Mouse (Mus musculus): ENCODE data around the gene Tut7.
"Not testable (repeated sequence)": the region's sequence is repeated elsewhere in the genome, so short reads cannot be mapped to it uniquely, and the experiment has no call there.

The Tut7 gene

DNA sequence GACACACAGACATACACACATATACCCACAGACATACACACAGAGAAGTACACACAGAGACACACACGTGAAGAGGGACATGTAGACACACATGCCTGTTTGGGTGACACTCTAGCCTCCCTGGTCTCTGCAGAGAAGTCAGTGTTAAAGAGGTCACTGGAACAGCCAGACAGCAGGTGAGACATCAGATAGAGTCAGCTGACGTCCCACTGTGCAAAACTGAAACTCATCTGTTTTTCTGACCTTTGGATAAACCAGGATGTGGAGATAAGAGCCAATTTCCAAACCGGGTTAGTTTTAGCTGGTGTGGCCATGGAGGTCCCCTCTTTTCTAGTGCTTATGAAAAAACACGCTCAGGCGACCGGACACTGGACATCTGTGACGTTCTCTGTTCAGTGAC is 9.5 kb upstream of the Tut7 start:
- DNase-seq = no peak

DNA sequence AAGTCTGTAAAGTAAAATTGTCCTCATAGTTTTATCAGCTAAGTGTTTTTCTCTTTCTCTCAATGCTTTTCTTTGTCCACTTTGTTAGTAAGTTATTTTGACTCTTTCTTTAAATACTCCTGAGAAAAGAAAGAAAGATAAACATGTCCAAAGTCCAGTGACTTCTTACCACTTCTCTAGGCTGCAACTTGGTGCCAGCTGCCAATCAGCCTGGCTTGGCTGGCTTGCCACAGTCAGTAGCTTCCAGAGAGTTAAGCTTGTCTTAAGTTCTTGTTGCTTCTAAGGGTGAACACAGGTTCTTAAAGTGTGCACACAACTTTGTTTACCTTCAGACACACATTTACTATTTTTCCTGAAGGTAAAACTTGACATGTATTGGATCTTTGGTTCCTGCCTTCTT is 3.0 kb upstream of the Tut7 start:
- DNase-seq = no peak

DNA sequence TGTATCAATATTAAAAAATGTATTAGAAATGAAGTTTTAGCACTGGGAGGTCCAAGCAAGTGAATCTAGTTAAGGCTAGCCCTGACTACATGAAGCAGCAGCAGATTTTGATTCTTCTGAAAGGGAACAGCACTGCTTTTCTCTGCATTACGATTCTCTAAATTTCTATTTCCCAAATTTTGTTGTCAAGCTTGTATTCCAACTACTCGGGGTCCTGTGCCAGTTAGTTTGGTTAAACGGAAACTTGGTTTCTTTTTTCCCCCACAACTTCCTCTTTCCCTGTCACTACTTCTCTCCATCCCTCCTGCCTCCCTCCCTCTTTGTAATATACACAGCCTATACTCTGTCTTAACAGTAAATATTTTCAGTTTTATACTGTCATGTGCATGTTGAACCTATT is 2.1 kb downstream of the Tut7 start:
- no peak for DNase-seq

DNA sequence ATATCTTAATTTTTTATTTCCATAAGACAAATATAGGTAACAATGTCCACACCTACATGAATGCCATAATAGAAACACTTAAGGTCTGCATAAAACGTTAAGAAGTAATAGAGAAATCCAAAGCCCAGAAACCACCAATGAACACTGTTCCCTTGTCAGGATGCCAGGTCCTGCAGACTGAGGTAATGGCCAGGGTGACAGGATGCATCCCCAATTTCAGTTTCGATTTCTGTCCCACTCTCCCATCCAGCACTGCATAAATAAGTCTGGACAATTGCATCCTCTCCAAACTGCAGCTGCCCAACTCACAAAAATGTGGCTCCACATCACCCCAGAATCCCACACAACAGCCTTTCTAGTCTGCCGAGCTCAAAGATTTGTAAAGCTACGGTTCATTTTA is 2.8 kb downstream of the Tut7 start:
- no peak for DNase-seq

DNA sequence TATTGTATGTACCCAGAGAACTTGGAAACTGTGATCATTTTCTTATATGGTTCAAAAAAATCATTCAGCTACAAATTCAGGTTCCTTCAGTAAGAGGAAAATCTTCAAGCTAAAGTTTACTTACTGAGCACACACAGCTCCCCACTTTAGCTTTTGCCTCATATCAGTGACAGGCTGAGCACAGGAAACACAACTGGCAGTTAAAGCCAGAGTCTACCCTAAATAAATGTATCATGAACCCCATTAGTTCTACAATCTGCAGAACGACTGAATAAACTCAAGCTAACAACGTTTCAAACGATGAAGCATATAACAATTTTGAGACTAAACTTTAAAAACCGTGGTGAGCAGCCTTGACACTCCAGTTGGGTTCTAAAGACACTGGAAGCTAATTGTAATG is 5.6 kb downstream of the Tut7 start:
- no peak for DNase-seq

DNA sequence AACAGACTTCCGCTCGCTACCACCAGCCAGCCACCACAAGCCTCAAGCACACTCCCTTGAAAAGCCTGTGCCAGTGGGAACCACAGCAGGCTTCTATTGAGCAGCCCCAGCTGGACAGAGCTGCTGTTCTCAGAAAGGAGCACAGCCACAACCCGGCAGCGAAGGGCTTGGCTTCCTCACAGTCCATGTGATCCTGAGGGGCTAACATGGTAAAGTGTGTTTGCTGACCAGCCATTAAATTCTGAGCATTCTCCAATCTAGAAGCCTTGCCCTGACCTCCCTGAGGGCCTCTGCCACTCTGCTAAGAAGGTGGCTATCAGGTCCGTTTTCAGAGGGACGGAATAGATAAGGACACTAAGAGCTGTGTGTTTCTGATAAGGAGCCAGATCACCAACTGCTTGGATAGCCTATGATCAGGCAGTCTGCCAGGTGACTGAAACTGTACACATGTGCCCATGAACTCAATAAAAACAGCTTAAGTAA is 8.8 kb downstream of the Tut7 start:
- no peak for DNase-seq

DNA sequence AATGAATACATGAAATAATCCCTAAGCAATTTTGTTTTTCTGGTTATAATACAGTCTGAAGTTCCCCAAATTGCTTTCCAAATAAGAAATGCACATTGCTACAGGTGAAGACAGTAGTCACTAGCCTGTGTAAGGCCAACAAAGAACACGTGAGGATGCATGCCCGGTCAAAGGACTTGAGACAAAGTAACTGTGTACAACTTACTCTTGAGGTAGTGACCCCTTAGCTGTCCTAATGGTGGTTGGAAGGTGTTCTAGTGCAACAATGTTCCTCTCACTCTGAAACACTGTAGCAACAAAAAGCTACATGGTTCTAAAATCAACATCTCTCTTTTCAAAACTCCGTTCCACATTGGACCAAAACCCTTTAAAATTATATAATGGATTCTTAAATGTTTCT is 11.4 kb downstream of the Tut7 start:
- DNase-seq = no peak

DNA sequence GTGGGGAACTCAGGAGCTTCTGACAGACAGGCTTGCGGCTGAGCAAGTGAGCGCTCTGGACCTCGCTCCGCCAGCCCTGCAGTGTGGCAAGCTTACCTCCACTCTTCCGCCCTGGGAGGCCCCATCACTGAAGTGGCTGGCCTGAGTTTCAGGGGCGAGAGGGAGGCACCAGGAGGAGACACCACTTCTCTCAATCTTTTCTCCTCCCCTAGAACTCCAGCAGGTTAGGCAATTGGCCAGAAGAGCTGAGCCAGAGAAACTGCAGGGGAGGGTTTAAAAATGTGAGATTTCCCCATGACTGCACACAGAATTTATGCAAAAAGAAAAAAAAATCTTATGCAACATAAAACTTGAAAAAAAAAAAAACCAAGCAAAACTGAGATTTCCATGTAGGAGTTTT is 21.9 kb downstream of the Tut7 start:
- DNase-seq = no peak

DNA sequence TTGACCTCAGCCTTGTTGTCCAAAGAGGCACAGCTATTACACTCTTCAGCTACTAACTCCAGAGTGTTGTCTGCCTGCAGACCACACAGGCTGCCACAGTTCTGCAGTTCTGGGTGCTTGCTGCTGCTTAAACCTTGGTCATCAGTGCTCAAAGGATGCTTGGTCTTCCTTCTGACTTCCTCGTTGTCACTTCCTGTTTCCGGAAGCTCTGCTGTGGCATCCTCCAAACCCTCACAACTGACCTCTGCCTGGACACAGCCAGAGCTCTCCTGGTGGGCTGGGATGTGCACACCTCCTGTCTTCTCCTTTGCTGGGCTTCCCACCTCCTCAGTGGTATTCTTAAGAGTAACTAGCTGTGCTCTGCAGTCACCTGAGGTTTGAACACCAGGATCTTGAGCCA is 22.9 kb downstream of the Tut7 start:
- DNase-seq = no peak

DNA sequence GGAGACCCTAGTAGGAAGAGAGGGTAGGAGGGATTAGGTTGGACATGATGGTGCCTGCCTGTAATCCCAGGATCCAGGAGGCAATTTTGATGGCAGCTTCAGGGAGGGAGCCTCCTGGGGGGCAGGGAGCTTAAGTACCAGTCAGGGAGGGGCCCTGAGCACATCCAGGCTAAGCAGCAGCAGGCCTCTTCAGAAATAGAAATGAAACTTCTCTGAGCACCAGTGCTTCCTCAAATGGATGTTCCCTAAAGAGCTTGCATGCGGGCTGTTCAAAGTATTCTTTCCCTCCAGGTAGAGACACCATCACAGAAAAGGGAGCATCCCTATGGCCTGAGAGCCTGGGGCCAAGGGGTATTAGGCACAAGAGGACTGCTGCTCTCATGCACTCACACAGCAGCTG is 24.6 kb downstream of the Tut7 start:
- no peak for DNase-seq

DNA sequence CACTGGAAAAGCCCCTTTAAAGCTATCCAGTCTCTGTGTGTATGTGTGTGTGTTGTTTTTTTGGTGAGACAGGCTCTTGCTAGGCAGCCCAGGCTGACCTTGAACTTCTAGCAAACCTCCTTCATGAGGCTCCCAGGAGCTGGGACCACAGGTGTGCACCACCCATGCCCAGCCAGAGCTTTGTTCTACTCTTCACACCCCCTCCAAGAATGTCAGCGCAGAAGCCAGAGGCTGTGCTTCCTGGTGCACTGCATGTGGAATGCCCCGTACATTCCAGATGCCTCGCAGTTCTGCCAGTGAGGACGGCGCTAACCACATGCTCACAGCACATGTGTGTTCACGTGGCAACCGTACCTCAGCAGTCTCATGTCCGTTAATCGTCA is 26.5 kb downstream of the Tut7 start:
- DNase-seq = no peak

DNA sequence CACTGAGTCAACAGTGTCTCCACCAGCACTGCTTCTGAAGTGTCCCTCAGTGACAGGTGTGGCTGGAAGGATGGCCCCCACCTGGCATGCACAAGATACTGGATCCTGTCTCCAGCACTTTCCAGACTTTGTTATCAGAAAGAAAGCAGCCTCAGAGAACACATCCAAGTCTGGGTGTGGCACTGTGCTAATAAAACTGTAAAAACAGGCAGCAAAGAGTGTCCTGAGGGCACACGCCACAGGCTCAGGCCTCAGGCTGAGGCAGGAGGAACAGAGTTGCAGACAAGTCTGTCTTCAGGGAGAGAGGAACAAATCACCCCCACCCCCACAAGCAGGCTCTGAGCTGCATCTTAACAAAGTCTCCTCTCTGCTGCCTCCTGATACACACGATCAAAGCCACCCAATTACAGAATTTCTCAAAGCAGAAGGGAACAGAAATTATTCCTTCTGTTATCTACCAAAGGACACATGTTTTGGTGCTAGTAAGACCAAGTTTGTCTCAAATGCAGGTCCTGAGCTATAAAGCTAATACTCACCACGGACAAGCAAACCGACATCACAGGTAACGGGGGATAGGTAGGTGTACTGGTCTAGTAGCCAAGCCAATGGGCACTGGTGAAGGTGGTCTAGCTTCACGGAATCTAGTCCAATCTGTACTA is 27.0 kb downstream of the Tut7 start:
- DNase-seq = no peak

DNA sequence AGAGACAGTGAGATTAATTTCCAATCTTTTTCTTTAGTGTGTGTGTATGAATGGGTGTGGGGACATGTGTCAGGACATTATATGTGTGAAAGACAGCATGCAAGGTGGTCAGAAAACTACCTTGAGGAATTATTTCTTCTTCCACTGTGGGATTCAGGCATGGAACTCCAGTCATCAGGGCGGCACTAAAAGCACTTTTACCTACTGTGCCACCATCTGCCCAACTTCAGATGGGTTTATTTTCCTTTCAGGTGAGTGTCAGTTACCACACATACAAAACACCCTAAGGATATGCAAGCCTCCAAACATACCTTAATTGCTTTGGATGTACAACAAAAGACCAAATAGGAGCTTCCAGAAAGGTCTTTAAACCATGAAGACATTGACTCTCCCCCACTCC is 28.2 kb downstream of the Tut7 start:
- DNase-seq = no peak

DNA sequence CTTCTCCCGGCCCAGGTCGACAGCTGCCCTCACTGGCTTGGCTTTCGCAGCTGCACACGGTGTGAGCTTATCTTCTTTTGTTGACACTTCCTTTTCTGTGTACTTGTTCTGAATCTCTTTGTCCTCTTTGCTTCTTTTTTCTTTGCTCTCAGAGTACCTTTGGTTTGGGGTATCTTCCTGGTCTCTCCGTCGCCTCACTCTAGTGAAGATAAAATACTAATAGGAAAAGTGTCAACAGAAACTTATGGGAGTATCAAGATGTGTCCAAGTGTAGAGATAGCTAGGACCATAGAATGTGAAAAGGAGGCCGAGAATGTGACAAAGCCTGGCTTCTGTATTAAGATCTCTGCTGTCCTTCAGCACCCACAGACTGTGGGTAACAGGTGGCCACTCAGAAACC is 40.8 kb downstream of the Tut7 start, which contains the start of gene Gm49354:
Gene Gm49354 (minus strand): TSS at position 101 of the 400 bp plus-strand sequence.
- no peak for DNase-seq

DNA sequence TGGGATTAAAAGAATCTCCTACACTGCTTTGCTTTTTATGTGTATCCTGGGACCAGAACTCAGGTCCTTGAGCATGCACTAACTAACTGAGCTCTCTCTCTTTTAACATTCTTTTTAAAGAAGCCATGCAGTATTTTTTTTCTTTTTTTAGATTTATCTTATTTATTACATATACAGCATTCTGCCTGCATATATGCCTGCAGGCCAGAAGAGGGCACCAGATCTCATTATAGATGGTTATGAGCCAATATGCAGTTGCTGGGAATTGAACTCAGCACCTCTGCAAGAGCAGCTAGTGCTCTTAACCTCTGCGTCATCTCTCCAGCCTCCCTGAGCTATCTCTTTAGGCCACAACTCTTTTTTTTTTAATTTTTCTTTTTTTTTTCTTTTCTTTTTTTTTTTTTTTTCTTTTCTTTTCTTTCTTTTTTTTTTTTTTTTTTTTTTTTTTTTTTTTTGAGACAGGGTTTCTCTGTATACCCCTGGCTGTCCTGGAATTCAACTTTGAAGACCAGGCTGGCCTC is 43.1 kb downstream of the Tut7 start:
- DNase-seq = not testable (repeated sequence)

DNA sequence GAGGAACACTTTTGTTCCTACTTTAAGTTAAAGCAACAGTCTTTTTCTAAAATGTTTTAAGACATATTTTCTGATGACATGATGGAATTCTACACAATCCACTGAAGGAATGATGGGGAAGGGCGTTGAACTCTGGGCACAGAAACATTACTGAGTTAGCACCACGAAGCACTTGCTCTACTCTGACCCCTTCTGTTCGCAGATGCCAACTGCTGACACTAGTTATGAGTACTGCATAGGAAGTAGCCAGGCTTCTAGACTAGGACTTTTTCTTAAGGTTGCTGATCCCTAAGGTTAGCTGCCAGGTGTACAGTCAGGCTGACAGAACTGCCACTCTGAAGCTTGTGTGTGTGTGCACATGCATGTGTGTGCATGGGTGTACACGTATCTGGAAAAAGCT is 43.7 kb downstream of the Tut7 start:
- DNase-seq = peak in 1 of 2 experiments; percentile 14

DNA sequence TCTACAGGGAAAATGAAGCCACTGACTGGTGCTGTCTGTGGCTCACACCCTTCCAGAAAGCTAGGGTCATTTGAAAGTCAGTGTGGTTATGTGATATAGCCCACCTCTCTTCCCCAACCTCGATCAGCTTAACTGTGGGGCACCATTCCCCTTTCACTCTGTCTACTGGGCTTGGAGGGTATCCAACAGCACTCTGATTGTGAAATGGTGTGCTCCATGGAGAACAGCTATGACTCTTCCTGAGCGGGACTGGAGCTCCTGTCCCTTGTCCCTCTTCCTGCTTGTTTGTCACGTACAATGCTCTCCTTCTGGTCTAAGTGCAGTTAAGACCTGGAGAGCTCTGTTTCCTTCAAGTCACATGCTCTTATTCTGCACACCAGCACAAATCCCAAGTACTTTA is 47.8 kb downstream of the Tut7 start:
- no peak for DNase-seq

DNA sequence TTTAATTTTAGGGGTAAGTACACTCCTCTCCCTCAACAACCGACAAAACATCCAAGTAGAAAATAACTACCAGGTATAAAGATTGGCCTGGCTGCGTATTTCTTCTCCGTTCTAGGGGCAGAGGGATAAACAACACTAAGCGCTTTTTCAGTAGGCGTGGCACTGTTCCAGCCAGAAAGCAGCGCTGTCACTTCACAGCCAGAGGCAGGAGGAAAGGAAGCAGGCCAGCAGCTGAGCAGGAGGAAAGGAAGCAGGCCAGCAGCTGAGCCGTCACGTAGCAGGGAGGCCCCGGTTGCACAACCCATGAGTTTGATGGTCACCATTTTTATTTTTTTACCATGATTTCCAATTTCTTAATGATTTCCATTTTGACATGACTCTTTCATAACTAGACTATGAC is 51.7 kb downstream of the Tut7 start:
- peak; percentile 24 to 40 for DNase-seq

DNA sequence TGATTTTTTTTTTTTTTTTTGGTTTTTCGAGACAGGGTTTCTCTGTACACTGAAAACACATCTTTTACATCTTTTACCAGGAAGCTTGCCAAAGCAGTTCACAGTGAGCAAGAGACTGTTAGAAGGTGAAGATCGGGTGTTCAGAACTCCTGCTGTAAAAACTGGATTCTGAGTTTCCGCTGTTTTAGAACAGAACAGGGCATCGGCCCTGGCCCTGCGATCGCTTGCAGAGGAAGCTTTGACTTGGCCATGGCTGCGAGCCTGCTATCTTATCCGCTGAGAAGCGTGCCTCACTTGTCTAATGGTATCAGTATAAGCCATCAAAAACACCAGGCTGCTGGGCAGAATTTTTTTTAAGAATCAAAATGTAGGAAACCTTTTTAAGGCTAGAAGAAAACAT is 52.1 kb downstream of the Tut7 start:
- DNase-seq = no peak

DNA sequence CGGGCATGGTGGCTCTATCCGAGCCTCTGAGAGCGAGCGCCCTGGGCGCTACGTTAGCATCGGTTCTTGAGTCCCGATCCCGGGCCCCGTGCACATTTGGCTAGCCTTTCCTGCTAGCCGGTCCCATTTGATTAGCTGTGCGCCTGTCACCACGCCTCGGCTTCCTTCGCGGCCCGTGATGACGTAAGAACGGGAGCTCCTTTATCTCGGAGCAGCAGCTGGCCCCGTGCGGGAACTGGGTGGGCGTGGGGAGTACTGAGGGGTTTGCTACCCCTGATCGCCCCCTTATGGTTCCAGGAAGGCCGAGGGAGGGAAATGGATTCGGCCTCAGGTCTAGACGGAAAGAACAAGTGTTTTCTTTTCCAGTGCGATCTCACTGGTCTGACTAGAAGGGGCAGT is 52.8 kb downstream of the Tut7 start:
- DNase-seq = peak; percentile 83 to 90

DNA sequence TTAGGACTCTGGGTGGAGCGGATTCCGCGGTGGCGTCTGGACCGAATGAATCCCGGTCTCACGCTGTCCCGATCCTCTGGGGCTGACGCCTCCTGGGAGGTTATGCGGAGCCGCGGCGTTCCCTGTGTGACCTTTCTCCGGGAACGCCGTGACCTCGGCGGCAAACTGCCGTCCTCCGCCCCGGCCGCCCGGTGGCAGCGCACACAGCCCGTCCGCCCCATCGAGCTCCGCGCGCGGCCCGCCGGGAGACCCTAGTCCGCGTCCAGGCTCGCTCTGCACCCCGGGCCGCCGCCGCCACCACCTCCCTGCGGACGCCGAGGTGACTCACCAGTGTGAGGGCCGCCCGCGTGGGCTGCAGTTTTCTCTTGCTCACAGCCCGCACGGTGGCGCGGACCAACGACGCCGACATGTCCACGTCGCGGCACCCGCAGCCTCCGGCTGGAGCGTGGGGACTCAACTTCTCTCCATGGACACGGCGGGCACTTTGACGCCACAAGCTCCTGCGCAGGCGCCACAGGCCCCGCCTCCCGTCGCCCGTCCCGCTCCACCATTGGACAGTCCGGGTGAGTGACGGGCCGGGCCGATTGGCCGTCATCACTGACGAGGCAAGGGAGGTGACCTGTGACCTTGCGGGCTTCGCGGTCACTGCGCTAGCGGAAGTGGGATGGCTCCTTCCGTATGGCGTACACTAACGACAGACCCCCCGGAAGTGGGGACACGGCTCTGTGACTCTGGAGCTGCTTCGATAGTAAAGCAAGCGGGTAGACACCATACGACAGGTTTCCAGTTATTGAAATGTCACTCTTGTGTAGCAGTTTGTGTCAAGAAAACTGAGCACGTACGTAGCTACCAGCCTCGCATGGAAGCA is 53.4 kb downstream of the Tut7 start, which contains the start of gene Isca1:
Gene Isca1 (minus strand): TSS at position 515 of the 868 bp plus-strand sequence.
- DNase-seq = peak; percentile 99

DNA sequence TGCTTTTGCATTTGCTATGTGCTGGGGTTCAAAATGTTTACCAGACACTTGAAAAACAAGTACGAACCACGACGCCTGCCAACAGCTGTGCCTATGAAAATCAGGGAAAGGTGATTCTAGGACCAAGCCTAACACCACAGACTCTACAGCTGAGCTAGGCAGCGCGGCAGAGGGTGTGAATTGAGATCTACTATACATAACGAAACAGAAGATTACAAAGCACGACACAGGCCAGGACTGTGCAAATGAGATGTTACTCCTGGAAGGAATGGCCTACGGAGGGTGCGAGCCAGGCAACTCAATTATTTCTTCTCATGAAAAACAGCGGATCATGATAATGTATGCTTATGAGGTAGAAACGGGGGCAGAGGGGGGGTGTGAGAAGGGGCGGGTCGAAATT is 54.4 kb downstream of the Tut7 start:
- DNase-seq = no peak

DNA sequence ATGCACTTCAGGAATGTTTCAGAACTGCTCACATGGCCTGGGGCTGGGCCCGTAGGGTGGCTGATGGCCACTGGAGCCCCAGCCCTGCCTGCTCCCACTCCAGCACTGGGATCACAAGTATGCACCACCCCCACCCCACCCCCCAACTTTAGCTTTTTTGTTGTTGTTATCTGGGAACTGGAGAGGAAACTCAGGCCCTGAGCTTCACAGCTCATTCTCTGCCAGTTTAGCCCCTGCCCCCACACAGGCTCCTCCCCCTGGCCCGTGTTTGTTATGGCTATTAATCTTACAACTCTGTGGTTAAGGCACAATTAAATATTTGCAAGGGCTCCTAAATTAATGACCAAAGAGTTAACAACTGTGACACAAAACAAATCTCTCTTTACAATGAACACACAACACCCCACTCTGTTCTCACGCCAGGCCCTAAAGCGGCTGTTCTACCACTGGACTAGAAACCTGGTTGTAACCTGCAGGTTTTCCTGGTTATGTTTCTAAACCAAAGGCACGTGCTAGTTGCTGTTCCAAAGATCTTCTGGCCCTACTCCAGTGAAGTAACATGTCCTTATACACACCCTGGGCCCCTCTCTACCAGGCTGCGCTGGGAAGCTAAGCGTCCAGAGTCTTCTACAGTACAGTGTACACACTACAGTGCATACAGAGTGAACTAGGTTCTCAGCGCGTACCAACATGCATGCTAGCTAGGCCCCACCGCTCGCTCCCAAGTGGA is 56.0 kb downstream of the Tut7 start:
- DNase-seq = no peak
